Mouse (Mus musculus) Patski (cell line): ENCODE results near the gene Rab40c. TPM values are rescaled to one million over a fixed set of nuclear protein-coding genes. Genes with fewer than 3 reads are reported as not detected.

ENCODE experiments used
- ATAC-seq: fragments of 100-300 bp; one replicate; pipeline ENCODE4 v1.8.0; 2021
- CTCF ChIA-PET: fragments of 350-600 bp; sonication (Branson Sonifier 250); formaldehyde crosslinking; loops from one replicate; lab custom pipeline; 2022; ENCODE audit warnings: inconsistent platforms; lab: Charles Lee
- POLR2A ChIA-PET: fragments of 350-600 bp; sonication (Branson Sonifier 250); formaldehyde crosslinking; loops from one replicate; lab custom pipeline; 2022; ENCODE audit warnings: antibody characterized with exemption, inconsistent platforms; lab: Charles Lee
- DNase-seq: peaks from one replicate; pipeline ENCODE4 v3.0.0-alpha.2; 2011; ENCODE audit warnings: low read depth, low spot score
- H3K27me3 ChIP-seq: fragments of 371-371 bp; one replicate; pipeline ENCODE4 v1.5.1; 2021
- CTCF ChIP-seq: fragments of 100-300 bp; IDR thresholded peaks from one replicate; pipeline ENCODE4 v1.5.1; 2021
- in situ Hi-C: fragments of 300-500 bp; cut with MboI; formaldehyde crosslinking; loops from 3 replicates; pipeline ENCODE4 v1.11.1; 2018; ENCODE audit warnings: low pct_unique_long_range_greater_than_20kb, mixed read lengths
- polyA plus RNA-seq: library from polyadenylated mRNA; unstranded; gene quantifications from one replicate; pipeline ENCODE4 v1.2.3, GENCODE M21; 2021

The Rab40c gene
- 20.2 TPM for polyA plus RNA-seq

GRCm38 (mm10) chr17:25919144-25919785, at the start of gene Rab40c:
TSS of gene Rab40c (minus strand) at chr17:25919727.
- in situ Hi-C loops = no loop called here
- POLR2A ChIA-PET = interaction anchor here (0.6 to 1.2 kb wide), 4 partner anchors 21 to 98 kb away, joined by 3 to 4 read pairs (median 3); no protein-coding TSS in a partner anchor
- DNase-seq = no peak
- no peak for ATAC-seq
- CTCF ChIA-PET = interaction anchor here (1.2 kb wide), 1 partner anchor 11 kb away, joined by 3 read pairs; no protein-coding TSS in a partner anchor
- no peaks in the 10 kb centered on the region for H3K27me3 ChIP-seq
- TF ChIP-seq CTCF = no peak

DNA sequence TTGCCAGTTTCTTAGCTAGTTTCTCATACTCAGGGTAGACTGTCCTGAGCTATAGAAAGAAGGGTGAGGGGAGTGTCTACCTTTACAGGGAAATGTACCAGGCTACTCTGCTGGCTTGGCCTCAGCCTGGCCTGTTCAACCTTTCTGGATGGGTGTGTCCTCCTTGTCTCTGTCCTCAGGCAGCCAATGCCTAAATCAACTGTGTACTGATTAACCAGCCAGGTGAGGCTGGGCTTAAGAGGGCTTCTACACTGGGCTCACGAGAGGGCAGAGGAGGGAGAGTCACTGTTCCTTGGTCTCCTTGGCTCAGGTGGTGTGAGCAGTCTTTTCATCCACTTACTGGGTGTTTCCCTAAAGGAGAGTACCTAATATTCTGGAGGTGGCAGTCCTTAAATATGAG, 48.6 kb upstream of the Rab40c start:
- POLR2A ChIA-PET = no interaction called here
- ATAC-seq = no peak
- in situ Hi-C loops = no loop called here

DNA sequence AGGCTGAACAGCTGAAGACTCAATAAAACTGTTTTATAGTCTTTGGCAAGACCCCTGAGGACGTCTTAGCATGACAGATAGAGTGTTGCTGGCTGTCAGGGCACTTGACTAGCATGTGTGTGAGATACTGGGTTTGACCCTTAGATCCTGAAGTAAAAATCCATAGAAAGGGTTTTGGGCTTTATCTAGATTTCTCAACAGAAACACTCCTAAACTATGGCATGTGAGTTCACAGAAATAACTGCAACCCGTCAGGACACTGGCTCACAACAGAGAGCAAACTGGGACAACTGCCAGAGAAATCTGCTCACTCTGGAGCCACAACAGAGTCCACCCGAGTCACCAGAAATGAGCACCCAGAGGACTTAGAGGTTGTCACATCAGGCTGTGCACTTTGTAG, 48.1 kb upstream of the Rab40c start:
- H3K27me3 ChIP-seq = no peaks in the 10 kb centered on the region
- ATAC-seq (no peak), DNase-seq (no peak)
- no peak for TF ChIP-seq CTCF
- in situ Hi-C loops = no loop called here
- ChIA-PET CTCF (interaction anchor here (1.0 kb wide), 1 partner anchor 15 kb away, joined by 3 read pairs; no protein-coding TSS in a partner anchor), POLR2A (no interaction called here)

More for the DNA sequence above, 48.6 kb upstream of the Rab40c start:
- no peaks in the 10 kb centered on the region for H3K27me3 ChIP-seq
- TF ChIP-seq CTCF = no peak
- CTCF ChIA-PET = no interaction called here
- DNase-seq = no peak

DNA sequence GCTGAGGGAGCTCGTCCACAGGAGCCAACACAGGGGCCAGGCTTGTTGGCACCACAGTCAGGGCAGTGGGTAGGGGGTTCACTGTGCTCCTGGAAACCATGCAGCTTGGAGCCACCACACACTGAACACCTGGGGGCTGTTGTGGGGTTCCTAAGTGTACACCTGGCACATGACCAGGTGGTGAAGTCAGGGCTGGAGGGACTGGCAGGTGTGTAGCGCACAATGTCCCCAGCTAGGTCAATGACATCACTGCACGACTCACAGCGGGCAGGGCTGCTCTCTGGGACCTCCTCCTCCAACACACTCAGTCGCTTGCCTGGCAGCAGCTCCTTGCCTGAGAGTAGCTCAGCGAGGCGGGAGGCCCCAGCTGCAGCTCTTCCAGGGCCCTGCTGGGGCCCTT, 44.7 kb upstream of the Rab40c start:
- H3K27me3 ChIP-seq = no peaks in the 10 kb centered on the region
- ATAC-seq (no peak), DNase-seq (no peak)
- ChIA-PET POLR2A (no interaction called here), CTCF (interaction anchor here (0.8 kb wide), 1 partner anchor 57 kb away, joined by 3 read pairs; no protein-coding TSS in a partner anchor)
- no peak for TF ChIP-seq CTCF
- in situ Hi-C loops = no loop called here

GRCm38 (mm10) chr17:25962413-25962905, 42.9 kb upstream of the Rab40c start:
- ChIA-PET POLR2A (no interaction called here), CTCF (no interaction called here)
- in situ Hi-C loops = no loop called here
- no peaks in the 10 kb centered on the region for H3K27me3 ChIP-seq
- TF ChIP-seq CTCF = no peak
- DNase-seq = no peak
- ATAC-seq = no peak

DNA sequence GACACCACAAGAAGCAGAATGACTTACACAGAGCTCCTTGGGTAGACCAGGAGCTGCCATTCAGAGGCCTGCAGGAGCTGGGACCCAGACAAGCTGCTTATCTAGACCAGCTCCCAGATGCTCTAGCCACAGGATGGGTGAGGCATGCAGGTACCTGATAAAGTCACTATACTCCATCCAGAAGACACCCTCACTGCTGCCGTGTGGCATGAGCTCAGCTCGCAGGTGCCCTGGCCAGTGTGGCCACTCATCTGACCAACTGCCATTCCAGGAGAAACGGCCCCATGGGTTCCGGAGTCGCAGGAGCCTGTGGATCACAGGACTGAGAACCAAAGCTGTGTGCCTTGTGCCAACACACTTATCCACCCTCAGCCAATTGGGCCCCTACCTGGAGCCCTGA, 42.0 kb upstream of the Rab40c start:
- H3K27me3 ChIP-seq = no peaks in the 10 kb centered on the region
- DNase-seq (no peak), ATAC-seq (no peak)
- in situ Hi-C loops = no loop called here
- no peak for TF ChIP-seq CTCF
- CTCF ChIA-PET = interaction anchor here (0.6 kb wide), 1 partner anchor 13 kb away, joined by 3 read pairs; no protein-coding TSS in a partner anchor
- POLR2A ChIA-PET = interaction anchor here (0.6 kb wide), 2 partner anchors 21 to 1095 kb away, joined by 3 to 4 read pairs; no protein-coding TSS in a partner anchor

DNA sequence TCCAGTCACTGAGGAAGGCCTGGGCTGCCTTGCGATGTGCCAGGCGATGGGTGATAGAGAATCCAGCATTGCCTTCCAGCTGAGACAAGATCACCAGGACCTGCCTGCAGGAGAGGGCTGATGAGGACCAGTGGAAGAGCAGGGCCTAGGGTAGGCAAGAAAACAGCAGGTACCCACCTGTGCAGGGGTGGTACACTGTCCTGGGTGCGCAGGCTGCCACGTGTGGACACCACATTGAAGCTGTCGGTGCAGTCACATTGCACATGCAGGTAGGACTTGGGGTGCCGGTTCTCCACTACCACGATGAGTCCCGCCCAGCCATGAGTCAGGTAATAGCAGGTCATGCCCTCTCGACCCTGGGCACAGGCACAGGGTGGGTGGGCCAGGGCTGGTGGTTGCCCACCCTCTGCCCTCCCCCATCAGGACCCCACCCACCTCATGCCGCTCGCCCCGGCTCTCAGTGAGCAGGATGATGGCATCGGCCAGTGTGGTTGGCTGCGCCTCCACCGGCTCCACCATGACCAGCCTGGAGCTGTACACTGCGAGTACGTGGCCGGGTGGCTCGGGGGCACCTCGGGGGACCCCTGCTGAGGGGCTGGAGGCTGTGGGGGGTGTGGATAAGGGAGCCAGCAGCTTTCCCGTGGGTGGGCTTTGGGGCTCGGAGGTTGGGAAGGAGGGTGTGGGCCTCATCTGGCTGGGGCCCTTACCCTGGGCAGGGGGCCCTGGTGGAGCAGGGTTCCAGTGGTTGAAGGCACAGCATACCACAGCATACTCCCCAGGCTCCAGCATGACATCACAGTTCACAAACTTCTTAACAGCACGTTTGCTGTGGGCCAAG, 40.3 kb upstream of the Rab40c start:
- H3K27me3 ChIP-seq = no peaks in the 10 kb centered on the region
- ChIA-PET CTCF (interaction anchor here (1.2 kb wide), 1 partner anchor 17 kb away, joined by 3 read pairs; no protein-coding TSS in a partner anchor), POLR2A (interaction anchor here (0.6 kb wide), 1 partner anchor 16 kb away, joined by 3 read pairs; no protein-coding TSS in a partner anchor)
- DNase-seq = no peak
- TF ChIP-seq CTCF = no peak
- in situ Hi-C loops = no loop called here
- ATAC-seq = no peak

GRCm38 (mm10) chr17:25958771-25959494, 39.4 kb upstream of the Rab40c start:
- ChIA-PET POLR2A (no interaction called here), CTCF (no interaction called here)
- in situ Hi-C loops = no loop called here
- H3K27me3 ChIP-seq = no peaks in the 10 kb centered on the region
- no peak for TF ChIP-seq CTCF
- DNase-seq (no peak), ATAC-seq (no peak)

GRCm38 (mm10) chr17:25957586-25958051, 38.1 kb upstream of the Rab40c start:
- in situ Hi-C loops = no loop called here
- TF ChIP-seq CTCF = no peak
- POLR2A ChIA-PET = interaction anchor here (1.4 kb wide), 1 partner anchor 39 kb away, joined by 3 read pairs; no protein-coding TSS in a partner anchor
- ATAC-seq (no peak), DNase-seq (no peak)
- peaks cover 8% of the 10 kb centered on the region for H3K27me3 ChIP-seq
- CTCF ChIA-PET = no interaction called here

- CTCF ChIA-PET = no interaction called here
- no peak for ATAC-seq
Measured at GRCm38 (mm10) chr17:25956631-25957030, 37.1 kb upstream of the Rab40c start.

More at GRCm38 (mm10) chr17:25956631-25957030, 37.1 kb upstream of the Rab40c start:
- in situ Hi-C loops = no loop called here
- POLR2A ChIA-PET = interaction anchor here (0.8 to 1.4 kb wide), 2 partner anchors 10 to 38 kb away, joined by 3 read pairs; no protein-coding TSS in a partner anchor
- peaks cover 18% of the 10 kb centered on the region for H3K27me3 ChIP-seq
- no peak for DNase-seq
- no peak for TF ChIP-seq CTCF
